Mouse (Mus musculus): ENCODE data around the gene Scd2.

The Scd2 gene

GRCm38 (mm10) chr19:44302901-44303300 lies 9.4 kb downstream of the Scd2 start:
- TF ChIP-seq GATA4 (IDR thresholded peaks at IDR 0.05; ENCODE audit: insufficient replicate concordance, low read length): no peak

DNA sequence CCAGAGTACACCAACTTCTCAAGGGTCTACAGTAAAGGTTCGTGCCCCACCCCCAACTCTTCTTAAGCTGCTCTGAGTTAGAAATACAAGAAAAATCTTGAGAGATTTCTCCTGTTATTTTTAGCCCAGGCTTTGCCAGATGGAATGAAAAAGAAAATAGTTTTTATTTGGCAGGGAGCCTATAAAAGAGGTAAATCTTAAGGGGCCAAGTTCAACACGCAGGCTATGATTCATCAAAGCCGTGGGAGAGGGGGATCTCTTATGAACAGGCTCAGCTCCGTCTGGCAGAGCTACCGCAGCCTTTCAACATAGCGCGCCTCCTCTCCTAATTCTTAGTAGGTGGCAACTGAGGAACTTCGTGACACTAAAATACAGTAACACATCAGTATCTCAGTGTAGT lies 10.0 kb downstream of the Scd2 start:
- TF ChIP-seq GATA4 (IDR thresholded peaks at IDR 0.05; ENCODE audit: insufficient replicate concordance, low read length): no peak

DNA sequence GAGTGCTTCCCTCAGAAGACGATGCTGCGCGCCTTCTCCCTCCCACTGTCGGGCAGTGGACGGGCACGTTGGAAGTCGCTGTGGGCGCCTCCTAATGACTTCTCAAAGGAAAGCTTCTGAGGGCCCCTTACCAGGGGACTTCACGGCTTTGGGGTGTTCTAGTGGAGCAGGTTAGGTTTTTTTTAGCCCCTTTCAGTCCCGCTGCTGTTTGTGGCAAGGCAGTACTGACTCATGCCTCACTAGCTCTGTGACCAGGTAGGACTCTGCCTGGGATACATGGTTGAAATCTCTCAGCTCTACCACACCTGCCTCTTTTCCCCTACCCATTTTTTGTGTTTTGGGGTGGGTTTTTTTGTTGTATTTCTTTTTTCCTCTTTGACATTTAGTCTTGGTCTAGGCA lies 10.9 kb downstream of the Scd2 start:
- TF ChIP-seq GATA4 (IDR thresholded peaks at IDR 0.05; ENCODE audit: insufficient replicate concordance, low read length): no peak

DNA sequence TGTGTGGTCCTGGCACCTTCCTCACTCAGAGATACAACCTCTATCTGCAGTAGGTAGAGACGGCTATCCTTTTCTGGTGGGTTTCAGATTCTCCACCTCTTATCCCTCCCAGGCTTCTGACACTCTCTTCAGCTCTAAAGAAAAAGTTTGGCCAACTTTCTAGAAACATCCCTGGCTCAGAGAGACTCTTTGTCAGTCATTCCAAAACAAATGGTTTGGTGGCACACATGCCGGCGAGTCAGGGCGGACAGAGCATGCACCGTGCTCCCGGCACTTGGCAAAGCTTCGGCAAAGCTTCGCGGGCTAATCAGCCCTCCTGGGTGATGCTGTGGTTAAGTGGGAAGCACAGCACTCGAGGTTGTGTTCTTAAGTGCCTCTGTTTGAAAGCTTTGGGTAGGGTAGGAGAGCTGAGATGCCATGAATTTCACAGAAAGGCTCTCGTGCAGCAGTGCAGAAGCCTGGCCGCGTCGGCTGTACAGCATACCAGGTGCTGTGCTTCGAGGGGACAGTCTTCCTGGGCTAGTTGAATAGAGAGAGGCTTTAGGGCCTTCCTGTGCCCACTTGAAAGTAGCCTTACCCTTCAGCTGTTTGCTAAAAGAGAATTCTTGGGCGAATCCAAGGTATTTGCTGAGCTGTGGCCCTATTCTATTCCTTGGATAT lies 11.5 kb downstream of the Scd2 start:
- TF ChIP-seq GATA4 (IDR thresholded peaks at IDR 0.05; ENCODE audit: insufficient replicate concordance, low read length): no peak

DNA sequence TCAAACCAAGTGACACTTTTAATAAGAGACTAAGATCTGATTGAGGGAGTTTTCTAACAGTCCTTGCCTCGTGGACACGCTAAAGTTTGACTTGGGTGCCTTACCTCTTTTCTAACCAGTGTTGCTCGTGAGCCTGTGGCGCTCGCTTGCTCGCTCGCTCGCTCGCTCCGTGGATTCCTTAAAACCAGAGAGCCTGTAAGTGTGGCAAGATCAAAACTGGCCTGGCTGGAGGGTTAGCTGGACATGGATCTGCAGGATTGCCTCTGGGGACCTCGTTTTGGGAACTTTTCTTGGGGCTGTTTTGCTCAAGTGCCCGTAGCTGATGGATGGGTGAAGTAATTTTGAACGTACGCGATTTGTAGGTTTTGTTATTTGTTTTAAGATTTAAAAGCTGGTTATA lies 12.2 kb downstream of the Scd2 start:
- no peak for TF ChIP-seq GATA4 (IDR thresholded peaks at IDR 0.05; ENCODE audit: insufficient replicate concordance, low read length)

DNA sequence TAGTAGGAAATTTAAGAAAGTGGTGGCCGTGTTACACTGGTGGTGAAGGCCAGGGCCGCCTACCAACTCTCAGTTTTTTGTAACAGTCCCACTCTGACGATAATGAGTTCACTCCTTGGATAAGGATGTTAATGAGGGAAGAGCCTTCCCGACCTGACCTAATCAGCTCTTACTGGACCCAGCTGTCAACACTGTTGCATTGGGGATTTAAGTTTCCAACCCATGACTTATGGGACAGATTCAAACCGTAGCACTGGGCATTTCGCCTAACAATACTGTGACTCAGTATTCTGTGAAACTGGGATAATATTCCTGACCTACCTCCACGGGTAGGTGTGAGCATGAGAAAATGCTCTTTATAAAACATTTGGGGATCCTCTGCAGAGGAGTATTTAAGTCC lies 12.7 kb downstream of the Scd2 start:
- no peak for TF ChIP-seq GATA4 (IDR thresholded peaks at IDR 0.05; ENCODE audit: insufficient replicate concordance, low read length)

- no peak for TF ChIP-seq GATA4 (IDR thresholded peaks at IDR 0.05; ENCODE audit: insufficient replicate concordance, low read length)
Measured at GRCm38 (mm10) chr19:44307101-44307914, 13.8 kb downstream of the Scd2 start.

- TF ChIP-seq GATA4 (IDR thresholded peaks at IDR 0.05; ENCODE audit: insufficient replicate concordance, low read length): no peak
Measured at GRCm38 (mm10) chr19:44307915-44308470, 14.5 kb downstream of the Scd2 start.

GRCm38 (mm10) chr19:44308611-44309246 lies 15.3 kb downstream of the Scd2 start:
- no peak for TF ChIP-seq GATA4 (IDR thresholded peaks at IDR 0.05; ENCODE audit: insufficient replicate concordance, low read length)

DNA sequence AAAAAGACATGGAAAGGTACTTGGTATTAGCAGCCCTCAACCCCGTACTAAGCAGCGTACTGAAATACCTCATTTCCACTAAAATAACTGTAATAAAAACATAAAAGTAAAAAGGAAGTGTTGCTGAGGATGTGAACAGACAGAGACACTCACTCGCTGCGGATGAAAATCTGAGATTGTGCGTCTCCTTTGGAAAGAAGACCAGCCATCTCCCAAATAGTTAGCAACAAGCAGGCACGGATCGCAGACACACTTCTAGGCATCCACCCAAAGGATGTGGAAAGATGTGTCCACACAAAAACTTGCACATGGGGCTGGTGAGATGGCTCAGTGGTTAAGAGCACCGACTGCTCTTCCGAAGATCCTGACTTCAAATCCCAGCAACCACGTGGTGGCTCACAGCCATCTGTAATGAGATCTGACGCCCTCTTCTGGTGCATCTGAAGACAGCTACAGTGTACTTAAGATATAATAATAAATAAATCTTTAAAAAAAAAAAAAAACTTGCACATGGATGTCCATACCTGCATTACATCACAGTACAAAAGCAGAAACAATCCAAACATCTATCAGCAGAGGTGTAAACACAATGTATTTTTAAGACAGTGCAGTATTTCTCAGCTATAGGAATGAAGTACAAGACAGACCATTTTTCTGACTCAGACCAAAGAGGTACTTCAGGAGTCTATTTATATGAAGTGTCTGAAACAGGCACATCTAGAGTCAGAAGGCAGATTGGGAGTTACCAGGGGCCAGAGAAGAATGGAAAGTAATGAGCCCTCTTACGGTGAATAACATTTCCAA lies 16.1 kb downstream of the Scd2 start:
- TF ChIP-seq GATA4 (IDR thresholded peaks at IDR 0.05; ENCODE audit: insufficient replicate concordance, low read length): no peak

- TF ChIP-seq GATA4 (IDR thresholded peaks at IDR 0.05; ENCODE audit: insufficient replicate concordance, low read length): no peak
Measured at GRCm38 (mm10) chr19:44310814-44311213, 17.3 kb downstream of the Scd2 start.

DNA sequence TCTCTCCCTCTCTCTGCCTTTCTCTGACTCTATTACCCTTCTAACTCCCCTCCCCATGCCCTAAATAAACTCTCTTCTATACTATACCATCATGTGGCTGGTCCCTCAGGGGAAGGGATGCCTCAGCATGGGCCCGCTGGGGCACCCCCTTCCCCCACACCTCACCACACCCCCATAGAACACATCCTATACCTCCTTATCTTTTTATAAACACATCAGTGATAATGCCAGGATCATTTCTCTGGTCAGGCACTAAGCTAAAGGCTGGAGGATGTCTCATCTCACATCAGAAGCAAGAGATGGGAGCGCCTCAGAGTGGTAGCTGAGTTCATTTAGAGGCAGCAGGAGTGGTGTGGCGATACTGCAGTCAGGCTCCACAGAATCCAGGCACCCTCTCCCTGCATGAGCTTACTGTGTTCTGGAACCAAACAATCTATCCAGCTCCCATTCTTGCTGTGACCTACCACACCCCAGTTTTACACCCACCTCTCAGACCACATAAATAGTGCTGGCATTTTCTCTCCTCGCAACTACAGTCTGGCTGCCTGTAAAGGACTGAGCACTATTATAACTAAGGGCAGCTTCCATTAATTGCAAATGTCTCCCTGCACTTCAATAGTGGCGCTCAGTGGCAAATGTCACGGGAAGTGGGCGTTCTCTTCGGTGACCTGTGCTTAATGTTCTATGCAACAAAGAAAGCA lies 18.0 kb downstream of the Scd2 start:
- TF ChIP-seq GATA4 (IDR thresholded peaks at IDR 0.05; ENCODE audit: insufficient replicate concordance, low read length): no peak

- TF ChIP-seq GATA4 (IDR thresholded peaks at IDR 0.05; ENCODE audit: insufficient replicate concordance, low read length): no peak
Measured at GRCm38 (mm10) chr19:44312007-44312360, 18.5 kb downstream of the Scd2 start.

DNA sequence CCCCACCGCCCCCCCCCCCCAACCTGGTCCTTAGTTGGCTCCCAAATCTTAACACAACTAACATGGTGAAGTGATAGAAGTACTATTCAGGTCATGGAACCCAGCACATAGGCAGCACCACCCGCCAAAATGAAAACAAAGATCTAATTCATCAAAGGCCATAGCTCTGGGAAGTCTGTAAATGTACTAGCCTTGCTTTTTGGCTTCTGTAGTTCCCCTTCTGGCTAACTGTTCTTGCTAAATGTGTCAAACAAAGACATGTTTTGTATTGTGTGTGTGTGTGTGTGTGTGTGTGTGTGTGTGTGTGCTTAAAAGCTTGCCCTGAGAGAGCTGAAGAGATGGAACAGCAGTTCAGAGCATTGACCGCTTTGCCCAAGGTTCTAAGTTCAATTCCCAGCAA lies 19.6 kb downstream of the Scd2 start:
- TF ChIP-seq GATA4 (IDR thresholded peaks at IDR 0.05; ENCODE audit: insufficient replicate concordance, low read length): no peak

Data from liver, adult (tissue).